Mouse (Mus musculus) cerebellum, postnatal 10 days (tissue): ENCODE results near the gene Poll.
A peak's percentile ranks its signal among the peaks of the same experiment; 100 is the strongest.

ENCODE experiments used
- DNase-seq, 2 experiments: peaks; one replicate each; pipeline ENCODE4 v3.0.0; 2021; ENCODE audit warnings: mixed read lengths in 2 of 2

The Poll gene

GRCm38 (mm10) chr19:45531554-45531953 is 28.8 kb downstream of the Poll start:
- DNase-seq: no peak

GRCm38 (mm10) chr19:45530200-45530995 is 29.9 kb downstream of the Poll start:
- no peak for DNase-seq

GRCm38 (mm10) chr19:45529294-45529693 is 31.0 kb downstream of the Poll start:
- no peak for DNase-seq

GRCm38 (mm10) chr19:45527931-45528534 is 32.3 kb downstream of the Poll start:
- DNase-seq: no peak

- DNase-seq: no peak
Measured at GRCm38 (mm10) chr19:45527382-45527781, 32.9 kb downstream of the Poll start.

- DNase-seq: no peak
Measured at GRCm38 (mm10) chr19:45516264-45516663, 44.1 kb downstream of the Poll start.

- DNase-seq: no peak
Measured at GRCm38 (mm10) chr19:45515341-45515740, 45.0 kb downstream of the Poll start.

GRCm38 (mm10) chr19:45511406-45511805 is 48.9 kb downstream of the Poll start:
- peak; percentile 66 to 77 for DNase-seq

- no peak for DNase-seq
Measured at GRCm38 (mm10) chr19:45510680-45511079, 49.7 kb downstream of the Poll start.

- peak; percentile 71 to 81 for DNase-seq
Measured at GRCm38 (mm10) chr19:45507531-45507930, 52.8 kb downstream of the Poll start.

- DNase-seq: no peak
Measured at GRCm38 (mm10) chr19:45505446-45505845, 54.9 kb downstream of the Poll start.
